Mouse (Mus musculus) kidney, postnatal 14 days (tissue): Measurements from ENCODE around the gene Gm21992.
A peak's percentile ranks its signal among the peaks of the same experiment; 100 is the strongest.

Source experiments
- DNase-seq: peaks from one replicate; pipeline ENCODE4 v3.0.0; 2022; ENCODE audit warnings: mixed read lengths

Gene Gm21992

GRCm38 (mm10) chr19:4811063-4811908 lies at the start of gene Gm21992, which contains the start of gene Rbm14:
Gene Gm21992, minus strand, starts transcription at chr19:4811612.
Gene Rbm14, minus strand, starts transcription at chr19:4811634.
- DNase-seq = peak; percentile 99

GRCm38 (mm10) chr19:4859081-4859480 lies 47.7 kb upstream of the Gm21992 start:
- DNase-seq = no peak

- no peak for DNase-seq
Observed at GRCm38 (mm10) chr19:4855951-4856350, 44.5 kb upstream of the Gm21992 start.

- no peak for DNase-seq
Observed at GRCm38 (mm10) chr19:4855470-4855820, 44.0 kb upstream of the Gm21992 start.

GRCm38 (mm10) chr19:4854552-4855469 lies 43.4 kb upstream of the Gm21992 start, which contains the start of gene Ctsf:
Gene Ctsf, plus strand, starts transcription at chr19:4855130.
- peak; percentile 94 for DNase-seq

- DNase-seq = no peak
Observed at GRCm38 (mm10) chr19:4850281-4850680, 38.9 kb upstream of the Gm21992 start.

GRCm38 (mm10) chr19:4849800-4850199 lies 38.4 kb upstream of the Gm21992 start:
- DNase-seq = no peak

GRCm38 (mm10) chr19:4847490-4847889 lies 36.1 kb upstream of the Gm21992 start:
- DNase-seq = peak; percentile 62

GRCm38 (mm10) chr19:4845846-4846245 lies 34.4 kb upstream of the Gm21992 start:
- no peak for DNase-seq

- no peak for DNase-seq
Observed at GRCm38 (mm10) chr19:4842611-4843010, 31.2 kb upstream of the Gm21992 start.

- no peak for DNase-seq
Observed at GRCm38 (mm10) chr19:4840848-4841247, 29.4 kb upstream of the Gm21992 start.

GRCm38 (mm10) chr19:4839149-4839548 lies 27.7 kb upstream of the Gm21992 start, which contains the start of the genes Ccs and Ccdc87:
Gene Ccs, minus strand, starts transcription at chr19:4839332.
Gene Ccdc87, plus strand, starts transcription at chr19:4839366.
- peak; percentile 99 for DNase-seq

GRCm38 (mm10) chr19:4838526-4839140 lies 27.2 kb upstream of the Gm21992 start:
- no peak for DNase-seq

- no peak for DNase-seq
Observed at GRCm38 (mm10) chr19:4837049-4837448, 25.6 kb upstream of the Gm21992 start.

GRCm38 (mm10) chr19:4836096-4836495 lies 24.7 kb upstream of the Gm21992 start:
- DNase-seq = peak; percentile 55

GRCm38 (mm10) chr19:4833977-4834376 lies 22.6 kb upstream of the Gm21992 start:
- DNase-seq = no peak

- peak; percentile 38 for DNase-seq
Observed at GRCm38 (mm10) chr19:4829156-4829555, 17.7 kb upstream of the Gm21992 start.

GRCm38 (mm10) chr19:4828444-4829114 lies 17.2 kb upstream of the Gm21992 start:
- peak; percentile 65 for DNase-seq

GRCm38 (mm10) chr19:4820678-4821303 lies 9.4 kb upstream of the Gm21992 start:
- DNase-seq = peak; percentile 94

GRCm38 (mm10) chr19:4817182-4817835 lies 5.9 kb upstream of the Gm21992 start:
- no peak for DNase-seq

- DNase-seq = peak; percentile 31
Observed at GRCm38 (mm10) chr19:4813015-4813414, 1.6 kb upstream of the Gm21992 start.
